Mouse (Mus musculus): ENCODE measurements around the gene Ambp. TPM values are rescaled to one million over a fixed set of nuclear protein-coding genes. Genes with fewer than 3 reads are reported as not detected.

The Ambp gene
- polyA plus RNA-seq, 1 experiment from 2014 or later = 8.6 TPM

DNA sequence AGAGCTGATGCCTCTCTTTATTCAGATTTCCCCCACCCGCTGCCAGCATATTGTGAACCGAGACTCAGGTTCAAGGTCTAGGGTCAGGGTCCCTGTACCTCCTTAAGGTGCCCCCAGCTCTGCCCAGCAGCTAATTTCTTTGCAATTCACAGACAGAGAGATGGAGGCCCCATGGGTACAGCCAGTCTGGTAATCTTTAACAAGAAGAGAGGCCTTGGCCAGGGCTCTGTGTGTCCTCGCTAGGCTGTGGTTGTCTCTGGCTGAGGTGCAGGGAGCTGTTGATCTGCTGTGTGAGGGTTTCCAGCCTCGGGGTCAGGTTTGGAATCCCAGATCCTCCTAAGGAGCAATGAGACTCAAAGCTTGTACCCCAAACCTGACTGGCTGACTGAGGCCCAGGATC, 11.0 kb upstream of the Ambp start:
- Histone ChIP-seq H3K27ac (ENCODE audit: poor library complexity, severe bottlenecking) (no peak overlapping the region), H3K36me3 (no peaks in the 10 kb centered on the region), H3K4me2 (no peak overlapping the region), H3K4me1 (replicated peaks) (no peaks in the 10 kb centered on the region), H3K9me3 (replicated peaks) (no peaks in the 10 kb centered on the region), H3K27me3 (replicated peaks) (peaks cover 24% of the 10 kb centered on the region), H3K9ac (no peak overlapping the region), H3K4me3 (no peak overlapping the region)
- ATAC-seq (ENCODE audit: insufficient number of reproducible peaks, low FRiP score) = no peak
- 82% methylated on average over 4 of the region's 4 CpGs for WGBS

DNA sequence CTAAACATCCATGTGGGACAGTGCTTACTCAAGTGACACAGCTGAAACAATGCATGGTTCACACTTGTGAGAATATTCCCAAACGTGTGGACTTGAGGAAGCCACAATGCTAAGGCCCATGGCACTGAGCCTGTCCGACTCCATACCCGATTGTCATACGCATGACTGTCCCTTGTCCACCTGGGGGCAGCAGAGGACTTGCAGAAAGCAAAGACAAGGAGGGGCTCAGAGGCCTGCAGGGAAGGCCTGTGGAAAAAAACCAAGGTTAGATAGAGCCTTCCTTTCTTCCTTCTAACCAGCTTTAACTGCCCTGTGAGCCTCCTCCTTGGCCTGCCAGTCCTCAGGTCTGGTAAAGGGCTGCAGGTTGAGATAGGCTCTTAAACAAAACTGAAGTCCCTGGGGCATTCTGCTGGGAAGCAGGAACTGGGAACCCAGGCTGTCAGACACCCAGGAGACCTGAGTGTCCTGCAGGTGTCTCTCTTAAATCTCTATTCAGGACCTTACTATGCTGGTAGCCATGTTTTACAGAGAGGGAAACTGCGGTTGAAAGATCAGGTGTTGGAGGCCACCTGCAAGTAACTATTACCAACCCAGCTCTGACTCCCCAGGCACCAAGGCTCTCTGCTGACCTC, 4.5 kb upstream of the Ambp start:
- Histone ChIP-seq H3K4me3 (no peak overlapping the region), H3K27ac (ENCODE audit: poor library complexity, severe bottlenecking) (no peak overlapping the region), H3K4me1 (replicated peaks) (0 out of 2 replicates have a peak, but pooled peaks cover 10% of the 10 kb centered on the region), H3K27me3 (replicated peaks) (peaks cover 4% of the 10 kb centered on the region; the same call in 1 of the 2 replicates), H3K9me3 (replicated peaks) (no peaks in the 10 kb centered on the region), H3K9ac (no peak overlapping the region), H3K36me3 (no peaks in the 10 kb centered on the region), H3K4me2 (no peak overlapping the region)
- 17% methylated on average over 5 of the region's 5 CpGs for WGBS
- ATAC-seq (ENCODE audit: insufficient number of reproducible peaks, low FRiP score) = peak; percentile 70

GRCm38 (mm10) chr4:63158192-63158591, 3.6 kb upstream of the Ambp start:
- 85% methylated on average over 7 of the region's 7 CpGs for WGBS
- Histone ChIP-seq H3K27ac (ENCODE audit: poor library complexity, severe bottlenecking) (no peak overlapping the region), H3K4me2 (no peak overlapping the region), H3K36me3 (no peaks in the 10 kb centered on the region), H3K9ac (no peak overlapping the region), H3K4me1 (replicated peaks) (0 out of 2 replicates have a peak, but pooled peaks cover 10% of the 10 kb centered on the region), H3K27me3 (replicated peaks) (peaks cover 4% of the 10 kb centered on the region; the same call in 1 of the 2 replicates), H3K4me3 (no peak overlapping the region), H3K9me3 (replicated peaks) (no peaks in the 10 kb centered on the region)
- no peak for ATAC-seq (ENCODE audit: insufficient number of reproducible peaks, low FRiP score)

DNA sequence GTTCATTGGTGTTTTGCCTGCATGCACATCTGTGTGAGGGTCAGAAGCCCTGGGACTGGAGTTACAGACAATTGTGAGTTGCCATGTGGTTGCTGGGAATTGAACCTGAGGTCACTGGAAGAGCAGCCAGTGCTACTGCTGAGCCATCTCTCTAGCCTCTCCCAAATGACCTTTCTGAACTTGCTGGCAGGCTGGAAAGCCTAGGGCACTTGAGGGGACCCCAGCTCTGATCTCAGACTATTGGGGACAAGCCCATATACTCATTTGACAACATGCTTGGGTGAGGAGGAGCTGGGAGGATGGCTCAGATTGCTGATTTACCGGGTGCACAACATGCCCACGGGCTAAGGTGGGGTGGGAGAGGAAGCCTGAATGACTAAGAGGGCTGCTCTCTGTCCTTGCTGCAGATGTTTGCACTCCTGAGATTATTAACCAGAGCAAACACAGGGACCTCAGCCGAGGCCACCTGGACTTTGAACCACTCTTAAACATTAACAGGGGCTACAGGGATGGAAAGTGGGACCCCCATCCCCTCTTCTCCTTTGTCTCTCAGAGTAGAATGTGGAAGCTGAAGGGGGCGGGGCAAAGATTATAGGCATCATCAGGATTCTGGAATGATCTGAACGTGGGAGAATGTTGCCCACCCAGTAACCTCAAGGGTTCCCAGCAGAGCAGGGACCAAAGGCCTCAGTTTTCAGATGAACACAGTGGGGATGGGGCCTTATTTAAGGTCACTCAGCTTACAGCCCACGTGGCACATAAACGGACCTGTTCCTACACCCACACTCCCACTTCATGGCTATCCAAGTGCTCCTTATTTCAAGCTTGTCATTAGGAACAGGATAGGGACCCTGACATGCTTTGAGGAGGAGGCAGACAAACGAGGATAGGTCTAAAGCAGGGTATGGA, 2.4 kb upstream of the Ambp start:
- ATAC-seq (ENCODE audit: insufficient number of reproducible peaks, low FRiP score) = no peak

DNA sequence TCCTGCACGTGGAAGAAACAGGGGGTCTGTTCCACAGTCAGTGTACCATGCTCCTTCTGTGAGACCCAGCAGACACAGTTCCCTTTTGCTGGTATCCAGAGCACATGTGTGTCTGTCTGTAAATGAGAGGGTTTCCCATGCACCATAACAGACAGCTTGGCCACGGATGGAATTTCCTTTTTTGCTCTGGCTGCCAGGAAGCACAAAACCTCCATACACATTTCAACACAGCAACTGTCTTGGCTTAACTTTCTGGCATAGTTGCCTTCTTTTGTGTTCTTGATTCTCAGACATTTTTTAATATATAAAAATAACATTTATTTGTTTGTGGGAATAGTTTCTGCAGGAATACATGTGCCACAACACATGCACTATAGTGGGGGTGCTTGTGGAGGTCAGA, 997 bp upstream of the Ambp start:
- Histone ChIP-seq H3K27ac (ENCODE audit: poor library complexity, severe bottlenecking) (no peak overlapping the region), H3K4me1 (replicated peaks) (0 out of 2 replicates have a peak, but pooled peaks cover 10% of the 10 kb centered on the region), H3K4me3 (no peak overlapping the region), H3K4me2 (no peak overlapping the region), H3K9ac (no peak overlapping the region), H3K9me3 (replicated peaks) (no peaks in the 10 kb centered on the region), H3K36me3 (no peaks in the 10 kb centered on the region), H3K27me3 (replicated peaks) (peaks cover 4% of the 10 kb centered on the region; the same call in 1 of the 2 replicates)
- WGBS = 45% methylated on average over 2 of the region's 2 CpGs
- ATAC-seq (ENCODE audit: insufficient number of reproducible peaks, low FRiP score) = no peak

More for the DNA sequence above, 2.4 kb upstream of the Ambp start:
- Histone ChIP-seq H3K4me3 (no peak overlapping the region), H3K9ac (no peak overlapping the region), H3K36me3 (no peaks in the 10 kb centered on the region), H3K27me3 (replicated peaks) (peaks cover 4% of the 10 kb centered on the region; the same call in 1 of the 2 replicates), H3K4me2 (no peak overlapping the region), H3K4me1 (replicated peaks) (0 out of 2 replicates have a peak, but pooled peaks cover 10% of the 10 kb centered on the region), H3K27ac (ENCODE audit: poor library complexity, severe bottlenecking) (no peak overlapping the region), H3K9me3 (replicated peaks) (no peaks in the 10 kb centered on the region)
- 66% methylated on average over 8 of the region's 8 CpGs for WGBS

DNA sequence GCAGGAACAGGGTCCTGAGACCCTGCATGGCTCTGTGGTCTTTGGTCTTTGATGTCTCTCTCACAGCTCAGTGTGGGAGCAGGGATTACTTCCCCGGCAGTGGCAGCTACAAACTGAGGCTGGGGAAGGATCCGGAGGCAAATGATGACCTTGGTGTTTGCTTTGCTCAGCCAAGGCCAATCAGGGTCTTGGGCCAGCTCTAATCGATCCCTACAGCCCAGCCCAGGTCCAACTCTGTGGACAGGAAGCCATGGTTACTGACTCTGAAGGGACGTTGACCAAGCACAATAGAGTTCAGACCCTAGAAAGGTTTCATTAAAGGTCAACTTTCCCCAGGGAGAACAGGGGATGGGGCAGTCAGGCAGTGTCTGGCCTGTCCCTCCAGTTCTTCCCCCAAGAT, 571 bp downstream of the Ambp start:
- no peak for ATAC-seq (ENCODE audit: insufficient number of reproducible peaks, low FRiP score)

GRCm38 (mm10) chr4:63151127-63151526, 3.5 kb downstream of the Ambp start:
- H3K27me3 ChIP-seq (replicated peaks) = no peaks in the 10 kb centered on the region
- ATAC-seq (ENCODE audit: insufficient number of reproducible peaks, low FRiP score) = no peak
- H3K27ac ChIP-seq (ENCODE audit: poor library complexity, severe bottlenecking) = no peak overlapping the region
- 86% methylated on average over 6 of the region's 6 CpGs for WGBS
- no peaks in the 10 kb centered on the region; the same call in 1 of the 2 replicates for H3K9me3 ChIP-seq (replicated peaks)
- H3K9ac ChIP-seq = no peak overlapping the region
- no peaks in the 10 kb centered on the region for H3K36me3 ChIP-seq
- no peak overlapping the region for H3K4me3 ChIP-seq
- H3K4me2 ChIP-seq = no peak overlapping the region
- no peaks in the 10 kb centered on the region for H3K4me1 ChIP-seq (replicated peaks)

More for the DNA sequence above, 571 bp downstream of the Ambp start:
- Histone ChIP-seq H3K27ac (ENCODE audit: poor library complexity, severe bottlenecking) (no peak overlapping the region), H3K4me1 (replicated peaks) (no peaks in the 10 kb centered on the region), H3K9me3 (replicated peaks) (no peaks in the 10 kb centered on the region), H3K27me3 (replicated peaks) (peaks cover 4% of the 10 kb centered on the region; the same call in 1 of the 2 replicates), H3K4me2 (no peak overlapping the region), H3K4me3 (no peak overlapping the region), H3K36me3 (no peaks in the 10 kb centered on the region), H3K9ac (no peak overlapping the region)
- WGBS = 39% methylated on average over 4 of the region's 4 CpGs

DNA sequence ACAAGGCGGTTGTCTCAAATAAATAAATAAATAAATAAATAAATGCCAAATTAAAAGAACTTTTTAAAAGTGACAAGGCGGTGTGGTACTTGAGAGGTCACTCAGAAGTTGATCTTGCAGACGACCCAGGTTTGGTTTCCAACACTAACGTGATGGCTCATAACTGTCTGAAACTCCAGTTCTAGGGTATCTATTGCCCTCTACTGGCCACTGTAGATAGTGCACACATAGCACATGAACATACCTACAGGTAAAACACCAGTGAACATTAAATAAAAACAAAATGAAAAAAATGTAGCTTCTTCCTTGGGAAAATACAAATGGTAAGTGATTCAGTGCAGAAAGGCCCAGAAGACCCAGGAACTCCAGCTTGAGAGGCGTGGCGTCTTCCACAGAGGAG, 7.3 kb downstream of the Ambp start:
- H3K27ac ChIP-seq (ENCODE audit: poor library complexity, severe bottlenecking) = no peak overlapping the region
- no peaks in the 10 kb centered on the region for H3K36me3 ChIP-seq
- H3K27me3 ChIP-seq (replicated peaks) = no peaks in the 10 kb centered on the region
- H3K4me3 ChIP-seq = no peak overlapping the region
- no peak overlapping the region for H3K4me2 ChIP-seq
- ATAC-seq (ENCODE audit: insufficient number of reproducible peaks, low FRiP score) = no peak
- 89% methylated on average over 6 of the region's 6 CpGs for WGBS
- no peak overlapping the region for H3K9ac ChIP-seq
- no peaks in the 10 kb centered on the region; the same call in 1 of the 2 replicates for H3K9me3 ChIP-seq (replicated peaks)
- H3K4me1 ChIP-seq (replicated peaks) = no peaks in the 10 kb centered on the region

- Histone ChIP-seq H3K4me1 (replicated peaks) (no peaks in the 10 kb centered on the region), H3K4me2 (no peak overlapping the region), H3K36me3 (peaks cover 38% of the 10 kb centered on the region), H3K27ac (ENCODE audit: poor library complexity, severe bottlenecking) (no peak overlapping the region), H3K4me3 (no peak overlapping the region), H3K27me3 (replicated peaks) (no peaks in the 10 kb centered on the region), H3K9me3 (replicated peaks) (no peaks in the 10 kb centered on the region), H3K9ac (no peak overlapping the region)
- no peak for ATAC-seq (ENCODE audit: insufficient number of reproducible peaks, low FRiP score)
- WGBS = 89% methylated on average over 5 of the region's 5 CpGs
Observed at GRCm38 (mm10) chr4:63129891-63130624, 24.5 kb downstream of the Ambp start.

DNA sequence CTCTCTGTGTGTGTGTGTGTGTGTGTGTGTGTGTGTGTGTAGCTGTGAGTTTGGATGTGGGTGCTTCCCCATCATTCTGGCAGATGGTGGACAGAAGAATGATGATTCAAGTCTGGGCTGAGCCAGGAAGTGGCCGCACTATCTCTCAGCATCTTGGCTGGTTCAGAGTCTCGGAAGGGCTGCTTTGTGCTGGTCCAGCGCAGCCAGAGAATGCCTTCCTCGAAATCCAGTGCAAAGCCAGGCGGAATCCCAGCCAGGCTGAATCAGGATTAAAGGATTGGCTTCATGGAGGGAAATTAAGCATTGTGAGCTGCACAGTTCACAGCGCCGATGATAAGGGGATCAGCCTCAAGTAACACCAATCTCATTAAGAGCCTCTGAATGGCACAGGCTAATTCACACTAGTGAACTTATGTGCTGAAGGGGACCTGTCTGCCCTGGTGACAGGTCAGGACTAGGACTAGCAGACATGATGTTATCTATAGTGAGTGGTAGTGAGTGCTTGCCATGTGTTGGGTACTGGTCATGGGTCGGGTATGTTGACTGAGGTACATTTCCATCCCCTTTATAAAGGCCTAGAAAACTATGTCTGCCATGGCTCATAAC, 29.6 kb downstream of the Ambp start:
- Histone ChIP-seq H3K9ac (no peak overlapping the region), H3K36me3 (peaks cover 25% of the 10 kb centered on the region), H3K27ac (ENCODE audit: poor library complexity, severe bottlenecking) (no peak overlapping the region), H3K27me3 (replicated peaks) (no peaks in the 10 kb centered on the region), H3K9me3 (replicated peaks) (no peaks in the 10 kb centered on the region; the same call in 1 of the 2 replicates), H3K4me1 (replicated peaks) (no peaks in the 10 kb centered on the region), H3K4me2 (no peak overlapping the region), H3K4me3 (no peak overlapping the region)
- 69% methylated on average over 8 of the region's 8 CpGs for WGBS
- ATAC-seq (ENCODE audit: insufficient number of reproducible peaks, low FRiP score) = no peak
